In the genomic region with DNA sequence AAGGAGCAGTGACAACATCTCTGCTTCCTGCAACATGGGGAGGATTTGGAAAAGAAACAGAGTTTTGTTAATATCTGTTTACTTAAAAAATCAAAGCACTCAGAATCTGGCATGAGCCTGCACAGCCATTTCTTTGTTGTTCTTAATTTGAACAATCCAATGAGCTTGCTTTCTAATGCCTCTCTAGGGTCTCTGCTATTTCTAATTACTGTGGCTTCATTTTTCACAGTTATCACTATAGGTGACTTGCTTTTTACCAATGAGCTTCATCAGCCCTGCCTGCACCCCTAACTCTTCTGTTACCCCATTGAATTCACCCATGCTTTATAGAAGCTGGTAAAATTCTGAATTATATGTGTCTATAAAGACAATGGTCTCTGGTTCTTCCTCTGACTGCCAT, we compare ENCODE assay signal across 24 mouse cellular contexts. TPM values are rescaled to one million over a fixed set of nuclear protein-coding genes. Genes with fewer than 3 reads are reported as not detected.
DNase-seq lines count a peak whose midpoint lies in the region; ATAC-seq and TF ChIP-seq lines count a peak whose summit lies in the region.
"Had no signal": no experiment of that assay in that cellular context is flagged by ENCODE, and none has a peak within 500 bp of the region (broad histone marks: within the 10 kb centered on the region; RNA-seq: fewer than 3 reads in every experiment).

No protein-coding gene starts in this region.

- ATAC-seq in hindbrain, embryonic 14.5 days (ENCODE audit: low FRiP score) = no peak
- 0 out of 2 replicates have a peak, but pooled peaks have one; percentile 20 for ATAC-seq in lung, embryonic 16.5 days (ENCODE audit: low read depth)
- no peak for ATAC-seq in lung, postnatal 0 days
- peak; percentile 68 for ATAC-seq in neural tube, embryonic 14.5 days (ENCODE audit: low read depth)
- no peak for ATAC-seq in liver, embryonic 11.5 days (replicated peaks; ENCODE audit: low FRiP score)
- ATAC-seq: activated CD4-positive, CD25-positive, alpha-beta regulatory T cell, adult 4 months; CD4-positive, CD25-positive, alpha-beta regulatory T cell, adult 4 months; forebrain, embryonic 13.5 days; forebrain, embryonic 15.5 days; Patski had no signal

- DNase-seq in hindbrain, embryonic 14.5 days (ENCODE audit: low spot score) = no peak
- no peak for DNase-seq in hindbrain, embryonic 10.5 days (ENCODE audit: low spot score)
- no peak for DNase-seq in lung, postnatal 0 days (ENCODE audit: low spot score)
- no peak for DNase-seq in liver, embryonic 11.5 days (ENCODE audit: low spot score)
- DNase-seq: adrenal gland, adult 8-10 months; adrenal gland, postnatal 14 days; adrenal gland, postnatal 36 days; B cell, adult 2 months; cerebellum, adult 11-12 months; cerebellum, adult 2 months; cerebellum, adult 9-10 months; cerebellum, postnatal 10 days; cerebellum, postnatal 25 days had no signal

- H3K36me3 ChIP-seq in hindbrain, embryonic 14.5 days (replicated peaks; ENCODE audit: control insufficient read depth, insufficient read depth) = no peaks in the 10 kb centered on the region
- no peaks in the 10 kb centered on the region for H3K36me3 ChIP-seq in hindbrain, embryonic 10.5 days
- no peaks in the 10 kb centered on the region for H3K36me3 ChIP-seq in lung, embryonic 16.5 days (ENCODE audit: control insufficient read depth, insufficient read depth, low read length)
- no peaks in the 10 kb centered on the region for H3K36me3 ChIP-seq in lung, postnatal 0 days (ENCODE audit: insufficient read depth, low read length)
- H3K36me3 ChIP-seq in neural tube, embryonic 14.5 days (ENCODE audit: control insufficient read depth, insufficient read depth, low read length) = no peaks in the 10 kb centered on the region
- no peaks in the 10 kb centered on the region for H3K36me3 ChIP-seq in liver, embryonic 11.5 days (ENCODE audit: control insufficient read depth, insufficient read depth, low read length)
- H3K36me3 ChIP-seq: embryonic facial prominence, embryonic 10.5 days; embryonic facial prominence, embryonic 12.5 days; forebrain, embryonic 15.5 days; G1E had no signal

- no peak for TF ChIP-seq CTCF in lung, postnatal 0 days (IDR thresholded peaks at IDR 0.05)

- H3K27ac ChIP-seq in hindbrain, embryonic 14.5 days = peak overlapping the region; percentile 26; the same call in 1 of the 2 replicates
- H3K27ac ChIP-seq in hindbrain, embryonic 10.5 days = no peak overlapping the region
- no peak overlapping the region; the same call in 1 of the 2 replicates for H3K27ac ChIP-seq in lung, embryonic 16.5 days (ENCODE audit: low read length)
- H3K27ac ChIP-seq in lung, postnatal 0 days (ENCODE audit: low read length) = no peak overlapping the region
- H3K27ac ChIP-seq in neural tube, embryonic 14.5 days (ENCODE audit: low read depth, low read length) = no peak overlapping the region; the same call in 1 of the 2 replicates
- no peak overlapping the region for H3K27ac ChIP-seq in liver, embryonic 11.5 days (ENCODE audit: low read depth, low read length)
- H3K27ac ChIP-seq: embryonic facial prominence, embryonic 10.5 days; embryonic facial prominence, embryonic 12.5 days; forebrain, embryonic 13.5 days; forebrain, embryonic 15.5 days had no signal

- H3K9ac ChIP-seq in hindbrain, embryonic 14.5 days = no peak overlapping the region
- no peak overlapping the region for H3K9ac ChIP-seq in lung, embryonic 16.5 days (ENCODE audit: low read length)
- no peak overlapping the region for H3K9ac ChIP-seq in lung, postnatal 0 days (replicated peaks; ENCODE audit: low read depth)
- no peak overlapping the region for H3K9ac ChIP-seq in neural tube, embryonic 14.5 days (replicated peaks; ENCODE audit: low read depth, low read length)
- no peak overlapping the region for H3K9ac ChIP-seq in liver, embryonic 11.5 days (ENCODE audit: low read depth, low read length)
- H3K9ac ChIP-seq: embryonic facial prominence, embryonic 12.5 days; forebrain, embryonic 13.5 days; forebrain, embryonic 15.5 days had no signal

- H3K4me1 ChIP-seq in hindbrain, embryonic 14.5 days (replicated peaks; ENCODE audit: control insufficient read depth, insufficient read depth, low read length) = no peaks in the 10 kb centered on the region
- no peaks in the 10 kb centered on the region for H3K4me1 ChIP-seq in hindbrain, embryonic 10.5 days (replicated peaks)
- peaks cover 6% of the 10 kb centered on the region; the same call in 1 of the 2 replicates for H3K4me1 ChIP-seq in lung, embryonic 16.5 days (replicated peaks; ENCODE audit: control insufficient read depth, insufficient read depth, low read length)
- H3K4me1 ChIP-seq in lung, postnatal 0 days (ENCODE audit: insufficient read depth, low read depth, low read length) = no peaks in the 10 kb centered on the region
- no peaks in the 10 kb centered on the region for H3K4me1 ChIP-seq in neural tube, embryonic 14.5 days (ENCODE audit: control insufficient read depth, insufficient read depth, low read length)
- H3K4me1 ChIP-seq in liver, embryonic 11.5 days (replicated peaks; ENCODE audit: control insufficient read depth, insufficient read depth, low read length) = no peaks in the 10 kb centered on the region; the same call in 1 of the 2 replicates
- H3K4me1 ChIP-seq: embryonic facial prominence, embryonic 12.5 days; forebrain, embryonic 13.5 days; forebrain, embryonic 15.5 days had no signal

- no peaks in the 10 kb centered on the region for H3K9me3 ChIP-seq in hindbrain, embryonic 14.5 days (ENCODE audit: control insufficient read depth, low read length)
- H3K9me3 ChIP-seq in hindbrain, embryonic 10.5 days = no peaks in the 10 kb centered on the region
- no peaks in the 10 kb centered on the region for H3K9me3 ChIP-seq in lung, embryonic 16.5 days (ENCODE audit: control insufficient read depth, low read length)
- no peaks in the 10 kb centered on the region for H3K9me3 ChIP-seq in lung, postnatal 0 days (ENCODE audit: low read length)
- H3K9me3 ChIP-seq in neural tube, embryonic 14.5 days (ENCODE audit: control insufficient read depth, low read length) = no peaks in the 10 kb centered on the region
- no peaks in the 10 kb centered on the region for H3K9me3 ChIP-seq in liver, embryonic 11.5 days (ENCODE audit: control insufficient read depth, low read length)
- H3K9me3 ChIP-seq: embryonic facial prominence, embryonic 10.5 days; embryonic facial prominence, embryonic 12.5 days; forebrain, embryonic 13.5 days; forebrain, embryonic 15.5 days had no signal

- no peaks in the 10 kb centered on the region for H3K27me3 ChIP-seq in hindbrain, embryonic 14.5 days (ENCODE audit: control insufficient read depth, insufficient read depth, low read length)
- no peaks in the 10 kb centered on the region for H3K27me3 ChIP-seq in hindbrain, embryonic 10.5 days (ENCODE audit: insufficient read depth, poor library complexity, severe bottlenecking)
- H3K27me3 ChIP-seq in lung, embryonic 16.5 days (ENCODE audit: control insufficient read depth, insufficient read depth, low read depth, low read length) = no peaks in the 10 kb centered on the region
- H3K27me3 ChIP-seq in lung, postnatal 0 days (replicated peaks; ENCODE audit: insufficient read depth, low read length) = no peaks in the 10 kb centered on the region
- no peaks in the 10 kb centered on the region for H3K27me3 ChIP-seq in neural tube, embryonic 14.5 days (ENCODE audit: control insufficient read depth, insufficient read depth, low read length)
- no peaks in the 10 kb centered on the region for H3K27me3 ChIP-seq in liver, embryonic 11.5 days (replicated peaks; ENCODE audit: control insufficient read depth, insufficient read depth, low read length)
- H3K27me3 ChIP-seq: CH12.LX; embryonic facial prominence, embryonic 12.5 days; forebrain, embryonic 15.5 days had no signal

- H3K4me3 ChIP-seq in hindbrain, embryonic 14.5 days (replicated peaks; ENCODE audit: low read length) = no peak overlapping the region
- H3K4me3 ChIP-seq in hindbrain, embryonic 10.5 days = no peak overlapping the region
- no peak overlapping the region for H3K4me3 ChIP-seq in lung, embryonic 16.5 days (ENCODE audit: low read length)
- no peak overlapping the region for H3K4me3 ChIP-seq in lung, postnatal 0 days (ENCODE audit: low read depth, low read length)
- H3K4me3 ChIP-seq in neural tube, embryonic 14.5 days (ENCODE audit: low read depth, low read length) = no peak overlapping the region
- H3K4me3 ChIP-seq in liver, embryonic 11.5 days (ENCODE audit: low read depth, low read length) = no peak overlapping the region
- H3K4me3 ChIP-seq: embryonic facial prominence, embryonic 10.5 days; embryonic facial prominence, embryonic 12.5 days; forebrain, embryonic 13.5 days; forebrain, embryonic 15.5 days had no signal

- H3K4me2 ChIP-seq in hindbrain, embryonic 14.5 days (replicated peaks) = no peak overlapping the region
- no peak overlapping the region for H3K4me2 ChIP-seq in lung, embryonic 16.5 days (ENCODE audit: low read depth, low read length)
- H3K4me2 ChIP-seq in lung, postnatal 0 days (replicated peaks; ENCODE audit: low read depth, low read length) = no peak overlapping the region
- H3K4me2 ChIP-seq in neural tube, embryonic 14.5 days (ENCODE audit: low read depth, low read length) = no peak overlapping the region
- no peak overlapping the region for H3K4me2 ChIP-seq in liver, embryonic 11.5 days
- H3K4me2 ChIP-seq: embryonic facial prominence, embryonic 12.5 days; forebrain, embryonic 13.5 days; forebrain, embryonic 15.5 days had no signal

- TF ChIP-seq EP300 in lung, postnatal 0 days (IDR thresholded peaks at IDR 0.05) = no peak

RNA-seq across cellular contexts. Expression of gene Sst, which starts 41.0 kb away (rescaled TPM):
- polyA plus RNA-seq in hindbrain, embryonic 14.5 days (2014; fragmentation: Nextera tagmentation; extraction: Ambion mirVana) = 278 TPM in 2 replicates
- polyA plus RNA-seq in hindbrain, embryonic 10.5 days (2016; fragmentation: Nextera tagmentation; extraction: Ambion mirVana) = 101 and 111 TPM in 2 replicates
- polyA plus RNA-seq in lung, embryonic 16.5 days (2015; fragmentation: Nextera tagmentation; extraction: Ambion mirVana) = not detected in 2 replicates
- polyA plus RNA-seq in lung, postnatal 0 days (2015; fragmentation: Nextera tagmentation; extraction: Ambion mirVana) = not detected in 2 replicates
- polyA plus RNA-seq in neural tube, embryonic 14.5 days (2014; fragmentation: Nextera tagmentation; extraction: Ambion mirVana) = 202 and 248 TPM in 2 replicates
- polyA plus RNA-seq in liver, embryonic 11.5 days (2014; fragmentation: Nextera tagmentation; extraction: Ambion mirVana) = 0.33 TPM in 1 of 2 replicates, not detected in the other
- polyA plus RNA-seq: activated CD4-positive, CD25-positive, alpha-beta regulatory T cell, adult 4 months; CD4-positive, CD25-positive, alpha-beta regulatory T cell, adult 4 months; G1E; Patski had no signal

Comparison
In these comparisons a context has a peak if more than half of its experiments do, and no peak if none do; other contexts are left out.
1. ATAC-seq: peak in lung, embryonic 16.5 days (single experiment) and neural tube, embryonic 14.5 days (single experiment); none in hindbrain, embryonic 14.5 days (single experiment), lung, postnatal 0 days (single experiment) and liver, embryonic 11.5 days (single experiment).
2. RNA of gene Sst, which starts 41.0 kb away (polyA plus RNA-seq): 278 TPM in hindbrain, embryonic 14.5 days, 202 to 248 TPM in neural tube, embryonic 14.5 days and 101 to 111 TPM in hindbrain, embryonic 10.5 days; 0.33 TPM in liver, embryonic 11.5 days, not detected in lung, postnatal 0 days and not detected in lung, embryonic 16.5 days; every median in the first group is over 10 times any median in the second.